Mouse (Mus musculus): ENCODE measurements around the gene Ferd3l.

Gene Ferd3l

DNA sequence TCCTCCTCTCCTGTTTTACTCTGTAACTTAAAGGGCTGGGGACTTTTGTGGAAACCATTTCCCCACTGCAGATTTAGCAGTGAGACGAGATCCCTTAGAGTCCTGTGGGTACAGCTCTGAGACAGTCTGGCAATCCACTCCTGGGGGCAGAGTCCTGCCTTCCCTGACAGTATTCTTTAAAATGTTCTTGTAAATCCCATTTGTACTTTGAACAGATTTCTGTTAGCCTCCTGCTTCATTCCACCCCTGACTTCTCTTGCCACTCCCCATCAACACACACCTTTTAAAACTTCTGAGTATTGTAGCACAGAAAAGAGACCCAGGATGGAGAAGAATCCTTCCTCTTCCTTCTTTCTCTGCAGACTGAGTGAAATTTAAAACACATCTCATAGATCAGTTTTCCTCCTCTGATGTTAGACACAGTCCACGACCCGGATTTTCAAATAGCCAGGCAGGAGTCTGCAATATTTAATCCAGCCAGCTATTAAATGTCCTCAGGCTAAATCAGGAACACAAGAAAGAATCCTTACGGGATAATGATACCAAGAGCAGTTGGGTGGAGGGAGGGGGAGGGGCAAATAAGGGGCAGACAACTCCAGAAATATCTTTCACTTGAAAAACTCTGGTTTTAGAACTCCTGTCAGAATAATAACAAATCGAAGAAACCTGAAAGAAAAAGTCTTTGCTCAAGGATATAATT is 37.6 kb downstream of the Ferd3l start:
- peak; percentile 56 for DNase-seq (ENCODE audit: low read depth)

GRCm38 (mm10) chr12:33966490-33967415 is 38.5 kb downstream of the Ferd3l start:
- peak; percentile 70 for DNase-seq (ENCODE audit: low read depth)

- no peak for DNase-seq (ENCODE audit: low read depth)
These were observed 39.3 kb downstream of the Ferd3l start for GRCm38 (mm10) chr12:33967514-33967913.

DNA sequence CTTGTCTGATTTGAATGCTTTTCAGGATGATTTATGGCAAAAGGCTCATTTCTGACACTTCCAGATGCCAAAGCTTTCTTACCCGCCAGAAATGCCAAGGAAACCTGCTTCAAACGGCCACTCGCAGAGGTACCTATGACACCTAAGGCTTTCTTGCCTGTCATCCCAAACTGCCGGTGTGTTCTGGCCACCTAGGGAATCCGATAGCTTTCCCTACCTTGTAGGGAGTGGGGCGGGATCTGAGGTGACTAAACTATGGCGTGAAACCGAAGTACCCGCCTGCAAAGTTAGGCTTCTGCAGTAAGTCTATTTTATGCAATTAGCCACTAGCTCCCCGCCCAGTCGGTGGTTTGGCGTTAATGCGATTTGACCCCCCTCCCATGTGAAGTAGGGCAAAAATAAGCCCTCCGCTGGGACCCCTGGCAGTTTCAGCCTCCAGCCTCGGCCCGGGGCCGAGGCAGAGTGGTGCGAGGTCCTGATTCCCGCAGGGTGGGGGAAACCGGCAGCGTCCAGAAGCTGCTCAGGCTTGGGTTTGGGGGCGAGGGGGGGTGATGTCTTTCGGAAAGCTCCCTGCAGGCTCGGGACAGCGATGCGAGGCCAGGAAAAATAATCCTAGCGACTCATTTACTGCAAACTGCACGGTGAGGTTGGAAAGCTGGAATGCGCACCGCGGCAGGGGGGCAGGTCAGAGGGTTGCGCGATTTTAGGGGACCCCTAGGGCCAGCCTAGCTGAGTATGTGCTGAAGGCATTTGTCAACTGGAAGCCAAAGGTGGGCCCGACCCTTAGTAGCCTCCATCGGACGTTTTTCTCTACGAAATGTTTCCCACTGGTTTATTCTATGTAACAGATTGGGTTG is 40.0 kb downstream of the Ferd3l start:
- no peak for DNase-seq (ENCODE audit: low read depth)

DNA sequence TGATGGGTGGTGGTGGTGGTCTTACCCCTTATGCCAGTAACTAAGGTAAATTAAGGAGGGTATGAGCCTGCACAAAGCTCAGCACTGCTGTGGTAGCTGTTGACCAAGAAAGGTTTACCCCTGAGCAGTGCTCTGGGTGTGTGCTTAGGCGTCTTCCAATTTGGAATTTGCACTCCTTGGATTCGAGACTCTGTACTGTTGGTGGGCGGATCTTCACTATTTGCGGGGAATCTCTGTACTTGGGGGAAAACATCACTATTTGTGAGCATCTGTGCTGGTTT is 40.6 kb downstream of the Ferd3l start:
- DNase-seq (ENCODE audit: low read depth), result no peak

Data from NIH3T3 (cell line).